ENCODE assay signal across 25 mouse cellular contexts in genomic region chr1:38650031-38650430, GRCm38 (mm10). TPM values are rescaled to one million over a fixed set of nuclear protein-coding genes. Genes with fewer than 3 reads are reported as not detected.
"Had no signal": no experiment of that assay in that cellular context is flagged by ENCODE, and none has a peak within 500 bp of the region (broad histone marks: within the 10 kb centered on the region; RNA-seq: fewer than 3 reads in every experiment).

No protein-coding gene starts in this region.

- H3K36me3 ChIP-seq: limb, embryonic 13.5 days; liver, embryonic 12.5 days; liver, embryonic 15.5 days; lung, embryonic 15.5 days; midbrain, embryonic 12.5 days; midbrain, embryonic 15.5 days had no signal

- H3K27ac ChIP-seq: kidney, postnatal 0 days; left cerebral cortex, adult 2 months; limb, embryonic 13.5 days; liver, embryonic 12.5 days; liver, embryonic 15.5 days; lung, embryonic 15.5 days; midbrain, embryonic 12.5 days; midbrain, embryonic 15.5 days; stomach, postnatal 0 days had no signal

- H3K4me3 ChIP-seq: left cerebral cortex, adult 2 months; limb, embryonic 13.5 days; liver, embryonic 12.5 days; liver, embryonic 15.5 days; lung, embryonic 15.5 days; midbrain, embryonic 12.5 days; midbrain, embryonic 15.5 days; myocyte had no signal

- H3K9ac ChIP-seq: limb, embryonic 13.5 days; liver, embryonic 12.5 days; liver, embryonic 15.5 days; lung, embryonic 15.5 days; midbrain, embryonic 12.5 days; midbrain, embryonic 15.5 days had no signal

- H3K4me2 ChIP-seq: limb, embryonic 13.5 days; liver, embryonic 12.5 days; liver, embryonic 15.5 days; lung, embryonic 15.5 days; midbrain, embryonic 12.5 days; midbrain, embryonic 15.5 days had no signal

- H3K27me3 ChIP-seq: liver, embryonic 12.5 days; liver, embryonic 15.5 days; lung, embryonic 15.5 days; midbrain, embryonic 12.5 days; midbrain, embryonic 15.5 days had no signal

- ATAC-seq: liver, embryonic 12.5 days; midbrain, embryonic 15.5 days had no signal

- H3K9me3 ChIP-seq: limb, embryonic 13.5 days; liver, embryonic 12.5 days; liver, embryonic 15.5 days; lung, embryonic 15.5 days; midbrain, embryonic 12.5 days; midbrain, embryonic 15.5 days had no signal

- DNase-seq: kidney, adult 18-20 months; kidney, adult 9 months; kidney, postnatal 36 days; layer of hippocampus, postnatal 36 days; left cerebral cortex, postnatal 4 days; liver; lung, adult 18-20 months; lung, postnatal 10 days; lung, postnatal 36 days; right cerebral cortex, adult 18-20 months; right cerebral cortex, postnatal 14 days; right cerebral cortex, postnatal 4 days; thymus, adult 2 months; thymus, postnatal 14 days; thymus, postnatal 4 days had no signal

- H3K4me1 ChIP-seq: liver, embryonic 12.5 days; liver, embryonic 15.5 days; lung, embryonic 15.5 days; midbrain, embryonic 12.5 days; midbrain, embryonic 15.5 days had no signal

RNA-seq across cellular contexts. Expression of gene Aff3, which starts 14.7 kb away (rescaled TPM):
- polyA plus RNA-seq: myocyte had no signal
